Mouse (Mus musculus) ES-CJ7 (cell line): ENCODE measurements around the gene Zfp804a.
A peak's percentile ranks its signal among the peaks of the same experiment; 100 is the strongest.

Source experiments
- DNase-seq: peaks from one replicate; pipeline ENCODE4 v3.0.0; 2011; ENCODE audit warnings: low read depth, low spot score

Zfp804a gene

DNA sequence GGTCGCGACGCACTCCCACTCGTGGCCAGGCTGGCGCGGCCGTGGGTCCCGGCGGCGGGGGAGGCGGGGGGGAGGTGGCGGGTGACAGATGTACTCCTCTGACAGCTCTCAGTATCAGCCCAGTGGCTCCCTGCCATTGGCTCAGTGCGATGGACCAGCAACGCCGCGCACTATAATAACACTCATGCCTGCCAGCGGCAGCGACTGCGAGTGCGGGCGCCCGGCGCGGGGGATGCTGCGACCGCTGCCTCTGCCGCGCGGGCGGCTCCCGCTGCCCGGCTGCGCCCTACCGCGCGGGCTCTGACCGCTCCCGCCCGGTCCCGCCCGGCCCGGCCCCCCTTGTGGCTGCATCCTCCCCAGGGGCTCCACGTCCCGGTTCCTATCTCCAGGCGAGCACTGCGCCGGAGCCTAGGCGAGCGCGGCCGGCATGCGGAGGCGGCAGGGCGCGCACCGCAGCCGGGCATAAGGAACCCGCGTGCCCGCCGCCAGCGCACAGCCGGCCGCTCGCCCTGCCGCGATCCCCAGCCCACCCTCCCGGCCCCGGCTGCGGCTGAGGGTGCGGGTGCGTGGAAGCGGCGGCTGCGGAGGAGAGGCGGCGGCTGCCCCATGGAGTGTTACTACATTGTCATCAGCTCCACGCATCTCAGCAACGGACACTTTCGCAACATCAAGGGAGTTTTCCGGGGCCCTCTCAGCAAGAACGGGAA is at the start of gene Zfp804a:
Gene Zfp804a, plus strand, starts transcription at position 38 of the 707 bp plus-strand sequence.
- no peak for DNase-seq

DNA sequence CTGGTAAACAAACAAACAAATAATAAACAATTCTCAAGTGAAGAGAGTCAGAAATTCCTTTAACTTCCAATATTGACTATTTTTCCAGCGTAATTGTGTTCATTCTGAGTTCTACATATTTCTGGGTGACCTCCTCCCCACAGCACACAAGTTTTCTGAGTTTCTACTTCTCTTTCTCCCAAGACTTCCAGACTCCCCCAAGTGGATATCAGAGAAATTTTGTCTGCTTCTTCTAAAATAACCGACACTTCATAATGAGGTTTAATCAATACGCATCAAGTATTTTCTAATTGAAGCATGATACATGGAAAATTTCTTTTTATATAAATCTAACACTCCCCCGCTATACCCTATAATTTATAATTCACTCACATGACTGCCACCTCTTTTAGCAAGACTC is 1.4 kb upstream of the Zfp804a start:
- DNase-seq: no peak

- DNase-seq: peak; percentile 26
Observed at GRCm38 (mm10) chr2:82052338-82053184, 461 bp upstream of the Zfp804a start.

GRCm38 (mm10) chr2:82054446-82054845 is 1.4 kb downstream of the Zfp804a start:
- no peak for DNase-seq

DNA sequence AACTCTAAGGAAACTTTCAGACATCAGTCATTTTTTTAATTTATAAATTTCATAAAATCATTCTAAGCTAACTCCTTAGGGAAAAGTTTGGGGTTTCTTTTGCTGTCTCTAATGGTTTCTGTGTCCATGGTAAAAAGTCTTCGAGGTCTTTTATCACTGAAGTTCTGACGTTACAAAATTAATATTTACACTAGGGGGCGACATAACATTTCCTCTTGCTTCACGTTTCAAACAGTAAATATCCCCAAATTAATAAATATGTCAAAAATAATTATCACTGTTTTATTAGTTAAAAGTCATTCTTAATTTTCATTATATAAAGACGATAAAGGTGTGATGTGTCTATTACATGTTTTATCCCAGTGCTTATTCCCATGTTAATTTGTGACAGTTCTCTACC is 11.6 kb downstream of the Zfp804a start:
- DNase-seq: no peak

DNA sequence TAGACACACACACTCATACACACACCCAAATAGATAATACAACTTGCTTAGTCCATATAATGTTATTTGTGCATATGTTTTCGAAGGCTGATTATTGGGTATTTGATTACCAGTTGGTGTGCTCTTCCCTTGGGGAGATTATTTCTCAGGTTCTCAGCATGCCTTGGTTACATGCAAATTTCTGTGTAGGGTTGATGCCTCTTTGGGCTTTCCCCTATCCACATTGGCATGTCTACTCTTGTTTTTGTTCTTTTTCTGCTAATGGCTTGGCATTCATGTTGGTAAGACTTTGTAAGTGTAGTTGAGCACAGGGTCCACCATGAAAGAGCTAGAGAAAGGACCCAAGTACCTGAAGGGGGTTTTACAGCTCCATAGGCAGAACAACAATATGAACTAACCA is 14.9 kb downstream of the Zfp804a start:
- no peak for DNase-seq

DNA sequence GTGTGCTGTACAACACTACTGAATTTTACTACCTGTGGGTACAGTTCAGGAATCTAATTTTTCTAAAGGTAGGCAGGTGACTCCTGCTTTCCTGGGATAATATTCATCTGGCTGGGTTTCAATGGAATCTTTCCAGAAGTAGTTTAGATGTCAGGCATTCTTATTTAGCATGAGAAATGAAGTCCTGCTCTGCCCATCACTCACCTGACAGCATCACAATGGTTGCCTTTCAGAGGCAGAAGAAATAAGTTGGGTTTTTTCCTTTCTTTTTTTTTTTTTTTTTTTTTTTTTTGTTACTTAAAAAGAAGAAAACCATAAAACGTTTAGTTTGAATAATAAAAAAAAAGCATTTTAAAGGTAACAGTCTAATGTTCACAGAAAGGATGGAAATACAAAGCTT is 16.1 kb downstream of the Zfp804a start:
- DNase-seq: peak; percentile 27

- DNase-seq: no peak
Observed at GRCm38 (mm10) chr2:82076883-82077282, 23.9 kb downstream of the Zfp804a start.

DNA sequence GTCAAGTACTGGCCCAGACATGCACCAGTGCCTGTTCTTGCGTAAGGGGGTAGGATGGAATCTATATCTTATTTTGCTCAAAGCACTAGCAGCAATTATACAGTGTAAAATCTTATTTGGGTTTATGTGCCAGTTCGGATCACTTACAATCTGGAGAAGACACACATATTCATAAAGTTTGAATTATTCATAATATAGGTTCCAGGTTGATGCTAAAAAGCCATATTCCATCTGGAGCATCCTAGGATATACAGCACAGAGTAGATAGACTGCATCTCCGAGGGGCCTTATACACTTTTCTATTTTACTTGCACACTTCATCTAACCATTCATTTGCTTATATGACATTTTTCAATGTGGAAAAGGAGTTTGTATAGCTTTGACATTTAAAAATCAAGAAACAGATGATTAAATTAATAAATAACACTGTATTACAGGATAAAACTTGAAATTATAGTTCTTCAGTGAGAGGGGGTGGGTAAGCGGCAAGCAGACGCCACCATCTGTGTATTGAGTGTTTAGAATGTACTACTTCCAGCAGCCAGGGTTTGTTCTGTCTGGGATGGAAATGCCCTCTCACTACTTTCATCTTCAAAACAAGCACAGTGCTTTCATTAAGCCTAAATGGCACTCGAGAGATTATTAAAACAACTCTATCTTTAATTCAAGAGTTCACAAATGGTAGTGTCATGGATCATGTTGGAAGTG is 25.4 kb downstream of the Zfp804a start:
- DNase-seq: no peak

GRCm38 (mm10) chr2:82080678-82081077 is 27.7 kb downstream of the Zfp804a start:
- DNase-seq: no peak

GRCm38 (mm10) chr2:82113148-82113547 is 60.1 kb downstream of the Zfp804a start:
- no peak for DNase-seq

- no peak for DNase-seq
Observed at GRCm38 (mm10) chr2:82113650-82114049, 60.6 kb downstream of the Zfp804a start.

- no peak for DNase-seq
Observed at GRCm38 (mm10) chr2:82119577-82119976, 66.6 kb downstream of the Zfp804a start.

DNA sequence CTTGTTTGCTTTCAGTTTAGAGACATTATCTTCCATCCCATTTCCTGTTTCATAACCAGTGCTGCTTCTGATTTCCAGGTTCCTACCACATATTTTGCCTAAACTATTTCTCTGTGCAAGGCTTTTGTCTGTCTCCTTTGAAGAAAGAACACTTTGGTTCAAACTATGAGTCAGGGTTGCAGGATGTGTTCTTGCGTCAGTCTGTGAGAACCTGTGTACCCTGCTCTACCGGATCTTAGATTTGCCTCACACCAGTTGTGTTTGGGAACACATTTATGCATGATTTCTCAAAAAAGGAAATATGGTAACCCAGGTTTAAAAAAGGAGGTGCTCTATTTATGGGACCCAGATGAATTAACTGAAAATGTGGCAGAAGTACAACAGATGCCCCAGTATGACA is 125.7 kb downstream of the Zfp804a start:
- no peak for DNase-seq

GRCm38 (mm10) chr2:82181010-82181409 is 128.0 kb downstream of the Zfp804a start:
- no peak for DNase-seq

GRCm38 (mm10) chr2:82199901-82200300 is 146.9 kb downstream of the Zfp804a start:
- DNase-seq: no peak

DNA sequence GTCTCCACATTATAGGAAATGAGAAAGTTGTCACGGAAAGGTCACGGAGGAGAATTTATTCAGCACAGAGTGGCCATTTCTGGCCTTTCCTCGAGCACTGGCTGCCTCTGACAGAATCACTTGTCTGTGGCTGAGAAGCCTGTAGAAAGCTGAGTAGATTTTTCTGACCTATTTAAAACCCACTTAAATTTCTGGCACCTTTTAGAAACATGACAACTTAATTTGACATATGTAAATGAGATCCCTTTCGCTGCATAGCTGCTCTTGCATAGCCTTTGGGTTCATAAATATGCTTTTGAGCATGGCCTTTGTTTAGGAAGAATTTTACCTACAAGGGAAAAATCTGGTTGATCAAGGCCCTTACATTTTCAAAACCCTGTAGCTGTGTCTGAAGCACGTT is 147.6 kb downstream of the Zfp804a start:
- no peak for DNase-seq

- DNase-seq: no peak
Observed at GRCm38 (mm10) chr2:82210605-82211004, 157.6 kb downstream of the Zfp804a start.

- DNase-seq: peak; percentile 18
Observed at GRCm38 (mm10) chr2:82211972-82212371, 158.9 kb downstream of the Zfp804a start.

- DNase-seq: no peak
Observed at GRCm38 (mm10) chr2:82217873-82218272, 164.9 kb downstream of the Zfp804a start.

DNA sequence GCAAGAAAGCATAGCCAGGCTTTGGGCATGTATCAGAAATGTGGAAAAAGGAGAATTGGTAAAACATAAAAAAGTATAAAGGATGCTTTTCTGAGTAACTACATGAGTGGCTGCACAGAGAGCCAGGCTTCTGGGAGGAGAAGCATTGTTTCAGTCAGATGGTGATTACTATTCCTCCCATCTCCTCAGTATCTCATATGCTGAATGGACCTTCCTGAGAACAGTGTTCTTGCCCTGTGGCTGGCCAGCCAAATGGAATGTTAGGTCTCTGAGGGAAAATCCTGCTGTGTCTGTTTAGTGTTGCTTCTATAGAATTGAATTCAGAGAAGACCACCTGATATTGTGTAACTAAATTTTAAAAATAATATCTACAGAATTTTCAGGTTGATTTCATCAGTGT is 193.0 kb downstream of the Zfp804a start:
- no peak for DNase-seq

DNA sequence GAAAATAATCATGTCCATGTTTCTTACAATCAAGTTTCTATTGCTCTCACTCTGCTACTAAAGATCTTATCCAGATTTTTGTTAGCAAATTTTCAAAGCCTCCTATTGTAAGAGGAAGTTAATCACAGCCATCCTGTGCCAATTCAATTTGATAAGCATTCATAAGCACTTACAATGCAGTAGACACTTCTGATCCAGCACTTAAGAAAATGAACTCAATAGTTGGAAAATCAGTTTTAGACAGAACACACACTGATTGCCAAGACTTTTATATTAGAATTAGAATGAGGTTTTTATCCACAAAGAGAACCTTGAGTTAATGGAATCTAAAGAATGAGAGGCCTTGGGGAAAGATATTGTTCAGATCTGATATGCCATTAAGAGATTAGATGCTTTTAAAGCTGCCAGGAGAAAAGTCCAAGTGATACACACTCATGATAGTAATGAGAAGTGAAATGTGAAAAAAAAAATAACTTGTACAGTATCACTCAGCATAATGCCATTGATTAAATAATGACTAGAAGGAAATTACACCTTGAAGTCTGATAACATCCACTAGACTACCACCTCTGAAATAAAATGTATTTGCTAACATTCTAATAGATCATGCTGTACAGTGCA is 194.0 kb downstream of the Zfp804a start:
- no peak for DNase-seq
